Mouse (Mus musculus): ENCODE measurements around the gene Ppp1r35.
"Not testable (repeated sequence)": the region's sequence is repeated elsewhere in the genome, so short reads cannot be mapped to it uniquely, and the experiment has no call there.

The Ppp1r35 gene

DNA sequence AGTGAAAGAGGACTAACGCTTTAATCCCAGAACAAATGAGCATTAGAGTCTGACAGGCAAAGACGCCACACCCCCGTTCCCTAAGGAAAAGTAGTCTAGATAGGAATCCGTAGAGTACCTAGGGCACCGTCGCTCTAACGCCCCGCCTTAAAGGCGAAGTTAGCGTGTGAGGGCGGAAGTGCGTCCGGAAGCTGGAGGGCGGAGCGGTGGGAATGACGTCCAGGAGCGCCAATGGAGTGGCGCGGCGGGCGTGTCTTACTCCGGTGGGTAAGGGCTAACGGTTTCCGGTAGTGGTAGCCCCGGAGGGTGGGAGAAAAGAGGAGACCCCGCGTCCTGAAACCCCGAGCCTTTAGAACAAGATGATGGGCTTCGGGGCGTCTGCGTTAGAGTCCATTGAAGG lies at the start of gene Ppp1r35:
Gene Ppp1r35 (plus strand): TSS at position 215 of the 400 bp plus-strand sequence.
- peak; percentile 96 for DNase-seq (ENCODE audit: low spot score)

DNA sequence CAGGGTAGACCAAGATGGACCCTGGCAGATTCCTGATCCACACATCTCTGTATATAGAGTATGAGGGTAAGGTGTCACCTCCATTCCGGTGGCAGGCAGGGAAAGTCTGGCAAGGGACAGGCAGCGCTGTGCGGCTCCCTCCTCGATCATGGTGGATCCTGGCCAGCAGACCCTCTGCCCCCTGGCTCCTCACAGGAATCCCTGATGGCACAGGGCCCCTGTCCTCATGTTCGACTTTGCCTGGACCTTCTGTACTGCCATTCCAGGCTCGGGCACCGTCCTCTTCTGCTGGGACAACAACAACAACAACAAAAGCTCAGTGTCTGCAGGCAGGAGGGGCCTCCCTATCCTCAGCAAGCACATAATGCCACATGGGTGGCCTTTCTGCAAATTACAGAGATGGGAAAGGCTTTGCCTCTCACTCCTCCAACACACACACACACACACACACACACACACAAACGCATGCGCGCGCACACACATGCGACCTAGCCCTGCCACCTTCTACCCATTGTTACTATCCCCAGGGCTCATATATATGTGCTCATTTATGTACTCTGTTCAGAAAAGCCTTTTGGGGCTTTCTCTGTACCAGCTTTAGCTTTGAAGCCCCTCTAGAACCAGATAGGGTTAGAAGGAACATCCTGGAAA lies 44.9 kb upstream of the Ppp1r35 start:
- DNase-seq (ENCODE audit: low spot score), result no peak

DNA sequence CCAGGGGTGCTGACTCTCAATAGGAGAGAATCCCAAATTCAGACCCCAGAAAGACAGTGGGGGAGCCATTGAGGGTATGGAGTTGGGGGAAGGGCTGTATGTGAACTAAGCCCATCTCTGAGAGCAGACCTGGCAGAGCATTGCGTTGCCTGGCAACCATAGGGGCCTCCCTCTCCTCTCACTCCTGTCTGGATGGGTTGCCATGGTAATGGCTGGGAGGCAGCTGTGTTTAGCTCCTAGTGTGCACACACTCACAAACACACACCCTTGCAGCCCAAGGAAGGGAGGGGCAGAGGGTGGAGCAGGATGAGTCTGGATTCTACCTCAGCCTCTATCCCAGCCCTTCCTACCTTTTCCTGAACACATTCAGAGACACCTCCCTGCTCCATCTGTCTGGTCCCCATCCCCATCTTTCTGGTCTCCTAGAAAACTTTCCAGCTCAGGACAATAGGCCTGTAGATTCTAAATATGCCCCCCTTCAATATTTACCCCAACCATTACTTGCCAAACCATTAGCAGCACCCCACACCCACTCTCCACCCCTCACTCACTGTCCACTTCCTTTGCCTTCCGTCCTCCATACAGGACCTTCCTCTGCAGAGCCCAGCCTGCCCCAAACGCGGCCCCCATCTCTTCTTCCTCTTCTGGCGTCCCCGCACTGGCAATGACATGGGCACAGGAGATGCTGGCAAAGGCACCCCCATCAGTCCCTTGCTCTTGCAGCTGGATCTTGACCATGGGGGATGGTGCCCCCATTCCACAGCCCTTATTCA lies 44.2 kb upstream of the Ppp1r35 start:
- DNase-seq (ENCODE audit: low spot score), result no peak

DNA sequence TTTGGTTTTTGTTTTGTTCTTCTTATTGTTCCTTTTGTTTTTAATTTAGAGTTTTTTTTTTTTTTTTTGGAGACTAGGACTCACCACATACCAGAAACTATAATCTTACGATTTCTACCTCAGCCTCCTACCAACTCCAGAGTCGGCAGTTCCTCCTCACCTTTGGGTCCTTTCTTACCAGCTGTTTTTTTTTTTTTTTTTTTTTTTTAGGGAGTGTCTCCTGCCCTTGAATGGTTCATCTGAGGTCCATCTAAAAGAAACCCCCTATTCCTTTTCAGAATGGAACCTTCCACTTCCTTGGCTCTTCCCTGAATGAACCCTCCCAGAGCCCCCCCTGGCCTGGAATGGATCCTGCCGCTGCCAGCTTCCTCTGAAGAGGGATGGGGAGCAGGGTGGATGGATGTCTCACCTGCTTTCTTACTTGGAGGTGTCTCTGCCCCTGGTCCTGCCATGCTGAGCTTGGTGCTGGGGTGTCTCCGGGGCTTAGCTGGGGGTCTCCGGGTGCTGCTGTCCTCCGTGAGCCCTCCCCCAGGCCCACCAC lies 41.2 kb upstream of the Ppp1r35 start:
- no peak for DNase-seq (ENCODE audit: low spot score)

DNA sequence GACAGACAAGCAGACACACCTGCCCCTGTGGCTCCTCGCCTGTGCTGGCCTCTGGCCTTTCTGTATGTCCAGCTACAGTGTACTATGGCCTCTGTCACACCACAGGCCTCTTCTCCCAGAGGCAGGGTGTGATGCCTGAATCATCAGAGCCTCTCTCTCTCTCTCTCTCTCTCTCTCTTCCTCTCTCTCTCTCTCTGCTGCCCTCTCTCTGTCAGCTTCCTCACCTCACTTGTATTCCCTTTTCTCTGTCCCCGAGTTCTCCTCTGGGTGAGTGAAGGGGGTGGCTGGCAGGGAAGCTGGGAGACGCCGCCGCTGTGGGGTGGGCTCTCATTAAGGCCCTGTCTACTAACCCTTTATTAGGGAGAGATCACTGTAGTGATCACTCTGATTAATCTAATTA lies 40.1 kb upstream of the Ppp1r35 start:
- DNase-seq (ENCODE audit: low spot score), result no peak

DNA sequence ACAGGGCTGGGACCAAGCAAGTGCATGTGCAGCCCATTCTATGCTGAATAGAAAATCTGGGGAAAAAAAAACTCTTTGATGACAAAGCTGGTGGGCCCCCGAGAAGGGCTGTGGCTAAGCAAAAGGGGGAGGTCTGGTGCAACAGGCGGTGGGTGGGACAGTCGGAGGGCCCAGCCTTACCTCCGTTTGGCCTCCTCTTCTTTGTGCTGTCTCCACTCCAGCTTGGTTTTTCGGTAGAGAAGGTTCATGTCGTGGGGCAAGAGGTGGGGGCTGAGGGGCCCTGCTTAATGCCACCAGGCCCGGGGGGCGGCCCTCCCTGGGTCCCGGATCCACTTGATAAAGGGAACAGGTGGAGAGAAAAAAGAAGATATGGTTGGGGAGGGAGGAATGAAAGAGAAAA lies 39.2 kb upstream of the Ppp1r35 start:
- no peak for DNase-seq (ENCODE audit: low spot score)

DNA sequence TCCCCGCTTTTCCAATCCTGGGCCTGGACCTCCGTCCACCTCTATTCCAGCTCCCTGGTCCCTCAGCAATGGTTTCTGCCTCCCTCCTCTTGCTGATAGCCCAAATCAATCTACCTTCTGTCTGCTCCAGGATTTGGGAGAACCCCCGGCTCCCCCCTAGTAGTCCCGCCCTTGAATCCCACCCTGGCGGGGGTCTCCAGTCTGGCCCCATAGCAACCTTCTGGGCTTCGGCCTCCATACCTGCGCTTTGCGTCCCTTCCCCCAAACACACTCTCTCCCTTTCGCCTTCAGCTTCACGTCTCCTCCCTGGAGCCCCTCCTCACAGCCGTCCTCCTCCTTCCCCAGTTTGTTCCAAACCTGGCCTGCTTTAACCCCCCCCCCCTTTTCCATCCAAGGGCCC lies 38.1 kb upstream of the Ppp1r35 start:
- no peak for DNase-seq (ENCODE audit: low spot score)

DNA sequence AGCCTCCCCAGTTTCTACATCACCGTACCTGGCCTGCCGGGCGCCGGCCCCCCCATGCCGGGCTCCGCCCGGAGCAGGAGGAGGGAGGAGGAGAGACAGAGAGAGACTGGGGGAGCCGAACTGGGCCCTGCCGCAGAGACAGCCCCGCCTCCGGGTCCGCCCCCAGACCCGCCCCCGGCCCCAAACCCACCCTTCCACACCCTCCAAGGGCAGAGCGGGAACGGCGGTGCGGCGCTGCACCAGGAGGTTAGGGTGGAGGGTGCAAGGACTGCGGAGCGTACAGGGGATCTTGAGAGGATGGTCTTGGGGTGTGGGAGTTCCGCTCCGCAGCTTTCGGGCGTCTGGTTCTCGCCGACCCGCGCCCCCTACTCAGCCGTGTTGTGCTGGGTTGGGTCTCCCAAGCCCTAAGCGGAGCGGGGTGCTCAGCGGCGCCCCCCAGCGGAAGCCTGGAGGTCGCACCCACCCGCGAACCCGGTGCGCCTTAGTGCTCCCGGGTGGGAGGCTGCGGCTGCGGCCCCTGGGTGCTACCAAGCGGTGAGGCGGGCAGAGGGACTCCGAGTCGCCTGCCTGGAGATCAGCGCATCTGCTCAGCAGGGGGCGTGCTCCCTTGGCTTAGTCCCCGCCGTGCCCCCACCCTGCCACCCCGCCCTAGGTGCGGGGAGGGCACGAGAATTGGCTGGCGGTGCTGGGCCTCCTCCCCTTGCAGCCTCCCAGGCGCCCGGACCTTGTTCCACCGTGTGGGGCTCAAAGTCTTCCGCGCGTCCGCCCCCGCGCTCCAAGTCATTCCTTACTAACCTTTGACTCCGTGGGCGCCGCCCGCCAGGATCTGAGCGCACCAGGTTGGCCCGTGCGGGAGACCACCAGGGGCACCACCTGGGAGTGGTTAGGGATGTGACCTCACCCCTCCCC lies 37.4 kb upstream of the Ppp1r35 start, which contains the start of gene Nyap1:
Gene Nyap1 (minus strand): TSS at position 585 of the 909 bp plus-strand sequence.
- peak; percentile 62 for DNase-seq (ENCODE audit: low spot score)

DNA sequence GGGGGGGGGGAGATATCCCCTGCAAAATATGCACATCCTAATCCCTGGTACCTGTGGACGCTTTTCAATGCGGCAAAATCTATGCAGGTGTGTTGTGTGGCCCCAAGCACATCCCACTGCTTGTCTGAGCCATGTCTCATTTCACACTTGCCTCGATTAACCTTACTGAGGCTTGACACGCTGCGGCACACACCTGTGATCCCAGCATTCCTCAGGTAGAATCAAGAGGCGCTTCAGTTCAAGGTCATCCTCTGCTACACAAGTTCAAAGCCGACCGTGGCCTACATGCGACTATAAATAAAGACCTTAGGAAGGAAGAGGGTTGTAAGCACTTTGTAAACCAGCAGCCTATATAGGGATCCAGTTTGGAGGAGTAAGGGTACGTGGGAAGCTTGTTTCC lies 36.6 kb upstream of the Ppp1r35 start:
- no peak for DNase-seq (ENCODE audit: low spot score)

DNA sequence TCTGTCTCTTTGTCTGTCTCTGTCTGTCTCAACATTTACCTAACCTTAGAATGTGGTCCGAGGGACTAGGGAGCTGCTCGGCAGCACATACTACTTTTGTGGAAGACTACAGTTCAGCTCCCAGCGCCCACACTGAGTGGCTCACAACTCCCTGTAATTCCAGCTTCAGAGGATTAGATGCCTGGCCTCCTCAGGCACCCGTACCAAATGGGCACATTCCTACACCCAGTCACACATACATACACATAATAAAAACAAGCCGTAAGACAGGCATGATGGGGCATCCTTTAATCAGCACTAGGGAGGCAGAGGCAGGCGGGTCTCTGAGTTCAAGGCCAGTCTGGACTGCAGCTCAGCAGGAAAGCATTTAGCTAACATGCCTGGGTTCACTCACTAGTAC lies 35.8 kb upstream of the Ppp1r35 start:
- DNase-seq (ENCODE audit: low spot score), result no peak

DNA sequence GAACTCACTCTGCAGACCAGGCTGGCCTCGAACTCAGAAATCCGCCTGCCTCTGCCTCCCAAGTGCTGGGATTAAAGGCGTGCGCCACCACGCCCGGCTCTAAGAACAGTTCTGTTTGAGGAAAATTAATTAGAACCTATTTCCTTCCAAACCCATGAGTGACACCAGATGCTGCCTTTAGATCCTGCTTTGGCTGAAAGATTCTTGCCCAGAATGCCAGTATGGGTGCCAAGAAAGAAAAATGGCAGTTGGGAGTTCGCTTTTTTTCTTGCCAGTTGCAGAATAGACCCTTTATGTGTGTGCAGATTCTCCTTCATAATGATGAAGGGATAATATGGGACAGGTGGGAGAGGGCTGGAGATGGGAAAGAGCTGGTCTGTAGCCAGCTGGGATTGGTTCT lies 34.5 kb upstream of the Ppp1r35 start:
- no peak for DNase-seq (ENCODE audit: low spot score)

DNA sequence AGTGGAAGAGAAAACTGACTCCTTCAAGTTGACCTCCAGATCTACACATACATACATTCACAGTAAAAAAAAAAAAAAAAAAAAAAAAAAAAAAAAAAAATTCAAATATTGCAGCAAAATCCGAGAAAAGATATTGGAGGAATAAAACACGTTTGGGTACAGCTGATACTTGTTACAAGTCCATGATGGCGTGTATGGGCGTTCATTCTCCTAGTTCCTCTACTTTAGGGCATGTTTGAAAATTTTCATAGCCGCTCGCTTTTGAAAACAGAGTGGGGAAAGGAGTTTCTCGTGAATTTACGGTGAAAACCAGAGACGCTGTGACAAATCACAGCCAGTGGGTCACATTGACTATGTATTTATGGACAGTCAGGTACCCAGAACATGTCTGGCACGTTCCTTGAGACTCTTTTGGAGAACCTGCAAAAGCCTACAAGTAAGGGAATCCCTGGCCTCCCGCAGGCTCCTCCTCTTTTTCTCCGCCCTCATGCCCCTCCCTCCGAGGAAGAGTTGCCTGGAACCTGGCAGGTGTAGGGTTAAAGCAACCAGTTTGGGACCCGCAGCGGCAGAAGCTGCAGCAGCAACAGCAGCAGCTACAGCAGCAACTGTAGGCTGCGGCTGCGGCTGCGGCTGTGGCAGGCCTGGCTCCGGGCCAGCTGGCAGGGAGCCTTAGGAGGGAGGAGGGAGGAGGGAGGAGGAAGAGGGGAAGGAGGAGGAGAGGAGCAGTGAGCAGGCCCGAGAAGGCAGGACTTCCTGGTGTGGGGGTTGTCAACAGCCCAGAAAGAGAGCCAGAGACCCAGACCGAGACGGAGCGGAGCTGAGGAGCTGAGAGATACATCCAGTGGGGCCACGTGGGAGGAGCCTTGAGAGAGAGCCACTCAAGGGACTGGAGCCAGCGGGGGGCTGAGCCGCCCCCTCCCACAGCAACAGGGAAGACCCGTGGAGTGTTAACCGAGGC lies 33.2 kb upstream of the Ppp1r35 start, which contains the start of gene Tsc22d4:
Gene Tsc22d4 (plus strand): TSS at position 517 of the 958 bp plus-strand sequence.
- DNase-seq (ENCODE audit: low spot score), result peak; percentile 93

DNA sequence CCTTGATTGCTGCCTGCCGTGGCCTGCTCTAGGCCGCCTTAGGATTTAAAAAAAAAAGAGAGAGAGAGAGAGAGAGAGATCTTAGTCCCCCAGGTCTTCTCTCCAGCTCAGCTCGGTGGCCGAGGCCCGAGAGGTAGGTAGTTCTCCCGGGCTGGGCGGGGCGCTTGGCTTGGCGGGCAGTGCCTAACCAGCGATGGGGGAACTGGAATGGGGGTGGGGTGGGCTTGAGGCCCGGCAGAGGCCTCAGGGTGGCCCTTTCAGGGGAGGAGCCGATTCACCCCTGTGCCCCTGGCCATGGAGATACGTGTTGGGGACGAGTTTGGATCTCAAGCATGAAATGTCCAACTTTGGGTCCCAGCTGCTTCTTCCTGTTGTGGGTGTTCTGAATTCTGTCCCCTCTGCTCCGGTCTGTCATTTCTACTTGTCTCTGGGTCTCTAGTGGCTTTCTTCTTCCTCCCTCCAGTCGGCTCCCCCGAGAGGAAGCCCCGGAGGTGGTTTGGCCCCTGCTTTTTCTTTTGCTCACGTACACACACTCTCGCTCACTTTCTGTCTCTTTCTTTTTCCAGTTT lies 32.3 kb upstream of the Ppp1r35 start:
- peak; percentile 70 for DNase-seq (ENCODE audit: low spot score)

DNA sequence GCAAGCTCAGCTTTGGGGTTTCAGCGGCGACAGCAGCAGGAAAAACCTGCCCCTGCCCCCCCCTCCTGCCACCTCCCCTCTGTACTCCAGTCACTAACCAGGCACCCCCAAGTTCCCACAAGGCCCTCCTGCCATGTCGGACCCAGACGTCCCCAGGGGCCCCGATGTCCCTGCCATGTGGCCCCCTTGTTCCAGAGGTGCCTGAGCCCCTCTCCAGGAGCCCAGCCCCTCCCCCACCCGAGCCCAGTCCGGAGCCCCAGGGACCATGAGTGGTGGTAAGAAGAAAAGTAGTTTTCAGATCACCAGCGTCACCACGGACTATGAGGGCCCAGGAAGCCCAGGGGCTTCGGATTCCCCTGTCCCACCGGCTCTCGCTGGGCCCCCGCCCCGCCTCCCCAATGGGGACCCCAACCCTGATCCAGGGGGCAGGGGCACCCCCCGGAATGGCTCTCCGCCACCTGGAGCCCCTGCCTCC lies 31.8 kb upstream of the Ppp1r35 start:
- no peak for DNase-seq (ENCODE audit: low spot score)

DNA sequence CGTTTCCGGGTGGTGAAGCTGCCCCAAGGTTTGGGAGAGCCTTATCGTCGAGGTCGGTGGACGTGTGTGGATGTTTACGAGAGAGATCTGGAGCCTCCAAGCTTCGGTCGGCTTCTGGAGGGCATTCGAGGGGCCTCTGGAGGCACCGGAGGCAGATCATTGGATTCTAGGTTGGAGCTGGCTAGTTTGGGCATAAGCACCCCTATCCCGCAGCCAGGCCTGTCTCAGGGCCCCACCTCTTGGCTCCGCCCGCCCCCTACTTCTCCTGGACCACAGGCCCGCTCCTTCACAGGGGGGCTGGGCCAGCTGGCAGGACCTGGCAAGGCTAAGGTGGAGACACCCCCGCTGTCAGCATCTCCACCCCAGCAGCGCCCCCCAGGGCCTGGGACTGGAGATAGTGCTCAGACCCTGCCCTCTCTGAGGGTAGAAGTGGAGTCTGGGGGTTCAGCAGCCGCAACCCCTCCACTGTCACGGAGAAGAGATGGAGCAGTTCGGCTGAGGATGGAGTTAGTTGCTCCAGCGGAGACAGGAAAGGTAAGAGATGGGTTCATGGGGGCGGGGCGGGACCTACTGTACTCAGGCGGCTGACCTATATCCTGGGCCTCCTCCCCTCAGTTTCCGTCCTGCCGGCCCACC lies 31.2 kb upstream of the Ppp1r35 start:
- peak; percentile 46 for DNase-seq (ENCODE audit: low spot score)

DNA sequence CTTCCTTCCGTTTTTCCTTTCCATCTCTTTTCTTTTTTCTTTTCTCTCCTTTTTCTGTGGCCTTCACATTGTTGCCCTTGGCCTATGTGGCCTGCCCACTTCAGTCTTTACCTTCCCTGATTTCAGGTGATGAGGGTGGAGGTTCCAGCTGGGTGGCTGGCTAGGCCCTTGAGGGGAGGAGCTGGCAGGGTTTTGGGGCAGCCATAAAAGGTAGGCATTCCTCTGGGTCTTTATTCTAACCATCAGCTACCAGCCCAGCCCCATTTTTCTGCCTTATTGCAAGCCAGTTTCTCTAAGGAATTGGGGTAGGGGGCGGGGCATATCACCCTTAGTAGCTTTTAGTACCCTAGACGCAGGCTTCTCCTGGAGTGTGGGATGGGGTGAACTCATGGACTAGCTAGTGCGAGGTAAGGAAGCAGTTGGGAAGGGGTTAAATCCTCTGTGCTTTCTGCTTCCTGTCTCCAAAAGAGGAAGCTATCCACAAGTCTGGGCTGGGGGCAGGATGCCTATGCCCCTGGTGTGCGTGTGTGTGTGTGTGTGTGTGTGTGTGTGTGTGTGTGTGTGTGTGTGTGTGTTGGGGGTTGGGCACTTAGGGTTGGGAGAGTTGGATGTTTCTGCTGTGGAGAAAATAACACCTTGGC lies 30.4 kb upstream of the Ppp1r35 start:
- DNase-seq (ENCODE audit: low spot score), result no peak

DNA sequence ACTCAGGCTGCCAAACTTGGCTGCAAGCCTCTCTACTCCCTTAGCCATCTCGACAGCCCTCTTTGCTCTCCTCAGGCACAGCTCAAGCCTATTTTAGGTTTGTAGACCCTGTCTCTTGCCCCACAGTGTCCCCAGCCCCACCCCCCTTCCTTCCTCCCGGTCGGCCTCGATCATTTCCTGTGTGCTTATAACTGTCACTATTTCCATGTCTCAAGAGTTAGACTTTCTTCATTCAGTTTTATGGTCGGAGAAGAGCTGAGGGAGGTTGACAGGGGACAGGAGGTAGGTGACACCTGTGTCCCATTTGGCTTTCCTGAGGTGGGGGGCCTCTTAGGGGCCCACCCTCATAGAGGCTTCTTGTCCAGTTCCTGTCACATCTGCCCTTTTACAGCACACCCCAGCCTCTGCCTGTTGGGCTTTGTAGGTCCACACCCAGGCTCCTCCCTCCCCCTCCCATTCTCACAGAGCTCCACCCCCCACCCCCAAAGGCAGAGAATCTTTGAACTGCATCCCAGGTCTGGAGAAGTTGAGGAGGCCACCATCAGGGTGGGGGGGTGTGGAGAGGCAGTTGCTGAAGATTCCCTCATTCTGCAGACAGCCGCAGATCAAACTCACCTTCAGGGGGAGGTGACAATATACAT lies 29.3 kb upstream of the Ppp1r35 start:
- DNase-seq (ENCODE audit: low spot score), result peak; percentile 21

DNA sequence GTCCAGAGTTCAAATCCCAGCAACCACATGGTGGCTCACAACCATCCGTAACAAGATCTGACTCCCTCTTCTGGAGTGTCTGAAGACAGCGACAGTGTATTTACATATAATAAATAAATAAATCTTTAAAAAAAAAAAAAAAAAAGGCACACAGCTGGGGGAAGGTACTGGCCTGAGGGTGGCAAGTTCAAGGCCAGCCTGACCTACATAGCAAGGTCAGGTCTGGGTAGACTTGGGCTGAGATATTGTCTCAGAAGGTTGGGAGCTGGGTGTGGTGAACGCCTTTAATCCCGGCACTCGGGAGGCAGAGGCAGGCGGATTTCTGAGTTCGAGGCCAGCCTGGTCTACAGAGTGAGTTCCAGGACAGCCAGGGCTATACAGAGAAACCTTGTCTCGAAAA lies 28.4 kb upstream of the Ppp1r35 start:
- not testable (repeated sequence) for DNase-seq (ENCODE audit: low spot score)
